Comparison of ENCODE assay signal across 10 mouse cellular contexts in the genomic region with DNA sequence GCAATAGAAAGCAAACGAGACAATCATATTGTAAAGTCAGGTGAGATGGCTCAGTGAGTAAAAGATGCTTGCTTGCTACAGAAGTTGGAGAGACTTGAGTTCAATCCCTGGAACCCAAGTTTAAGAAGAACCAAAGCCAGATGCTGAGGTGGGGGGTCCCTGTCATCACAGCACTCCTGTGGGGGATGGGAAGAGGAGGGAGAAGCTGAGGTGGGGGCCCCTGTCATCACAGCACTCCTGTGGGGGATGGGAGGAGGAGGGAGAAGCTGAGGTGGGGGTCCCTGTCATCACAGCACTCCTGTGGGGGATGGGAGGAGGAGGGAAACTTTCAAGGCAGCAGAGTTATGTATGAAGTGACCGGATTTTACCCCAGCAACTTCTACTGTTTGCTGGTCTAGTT. TPM values are rescaled to one million over a fixed set of nuclear protein-coding genes. Genes with fewer than 3 reads are reported as not detected.
DNase-seq lines count a peak whose midpoint lies in the region; ATAC-seq lines count a peak whose summit lies in the region.
"Had no signal": no experiment of that assay in that cellular context is flagged by ENCODE, and none has a peak within 500 bp of the region (broad histone marks: within the 10 kb centered on the region; RNA-seq: fewer than 3 reads in every experiment).

No protein-coding gene starts in this region.

- no peaks in the 10 kb centered on the region for H3K9me3 ChIP-seq in forebrain, embryonic 10.5 days
- H3K9me3 ChIP-seq in forebrain, embryonic 16.5 days (ENCODE audit: control insufficient read depth, low read length), result no peaks in the 10 kb centered on the region
- H3K9me3 ChIP-seq in kidney, embryonic 15.5 days (replicated peaks), result no peaks in the 10 kb centered on the region
- H3K9me3 ChIP-seq in kidney, embryonic 14.5 days (ENCODE audit: control insufficient read depth, low read length), result no peaks in the 10 kb centered on the region
- no peaks in the 10 kb centered on the region; the same call in 1 of the 2 replicates for H3K9me3 ChIP-seq in forebrain, embryonic 13.5 days (replicated peaks)
- H3K9me3 ChIP-seq in midbrain, embryonic 16.5 days (replicated peaks; ENCODE audit: control insufficient read depth, low read length, poor library complexity, severe bottlenecking), result no peaks in the 10 kb centered on the region
- H3K9me3 ChIP-seq: liver, embryonic 15.5 days had no signal

- H3K36me3 ChIP-seq in forebrain, embryonic 10.5 days (replicated peaks), result no peaks in the 10 kb centered on the region
- H3K36me3 ChIP-seq in forebrain, embryonic 16.5 days (ENCODE audit: control insufficient read depth, insufficient read depth), result no peaks in the 10 kb centered on the region
- no peaks in the 10 kb centered on the region for H3K36me3 ChIP-seq in kidney, embryonic 15.5 days
- H3K36me3 ChIP-seq in kidney, embryonic 14.5 days (ENCODE audit: control insufficient read depth, insufficient read depth, low read length), result no peaks in the 10 kb centered on the region
- H3K36me3 ChIP-seq in forebrain, embryonic 13.5 days (ENCODE audit: poor library complexity, severe bottlenecking), result no peaks in the 10 kb centered on the region
- no peaks in the 10 kb centered on the region for H3K36me3 ChIP-seq in midbrain, embryonic 16.5 days (ENCODE audit: control insufficient read depth, insufficient read depth, low read length)
- H3K36me3 ChIP-seq: liver, embryonic 15.5 days had no signal

- H3K4me2 ChIP-seq in forebrain, embryonic 16.5 days (ENCODE audit: low read length), result no peak overlapping the region; the same call in 1 of the 2 replicates
- peak overlapping the region; percentile 68 for H3K4me2 ChIP-seq in kidney, embryonic 15.5 days
- H3K4me2 ChIP-seq in kidney, embryonic 14.5 days (replicated peaks; ENCODE audit: low read depth, low read length), result no peak overlapping the region
- H3K4me2 ChIP-seq in forebrain, embryonic 13.5 days, result peak overlapping the region; percentile 63; the same call in 1 of the 2 replicates
- H3K4me2 ChIP-seq in midbrain, embryonic 16.5 days (ENCODE audit: low read length), result peak overlapping the region; percentile 63

- 56% methylated on average over 2 of the region's 2 CpGs for WGBS in forebrain, embryonic 10.5 days
- WGBS in forebrain, embryonic 16.5 days, result 62% methylated on average over 2 of the region's 2 CpGs
- 54% methylated on average over 2 of the region's 2 CpGs for WGBS in kidney, embryonic 15.5 days
- WGBS in kidney, embryonic 14.5 days, result 56% methylated on average over 2 of the region's 2 CpGs
- 53% methylated on average over 2 of the region's 2 CpGs for WGBS in forebrain, embryonic 13.5 days
- WGBS in midbrain, embryonic 16.5 days, result 57% methylated on average over 2 of the region's 2 CpGs

- H3K9ac ChIP-seq in forebrain, embryonic 16.5 days (replicated peaks; ENCODE audit: low read depth, low read length), result no peak overlapping the region
- no peak overlapping the region for H3K9ac ChIP-seq in kidney, embryonic 15.5 days
- H3K9ac ChIP-seq in kidney, embryonic 14.5 days (ENCODE audit: low read depth, low read length), result no peak overlapping the region
- H3K9ac ChIP-seq in forebrain, embryonic 13.5 days, result peak overlapping the region; percentile 65; the same call in 1 of the 2 replicates
- peak overlapping the region; percentile 59 for H3K9ac ChIP-seq in midbrain, embryonic 16.5 days (ENCODE audit: low read depth, low read length)
- H3K9ac ChIP-seq: liver, embryonic 15.5 days had no signal

- intact Hi-C loops in gastrocnemius, postnatal 14 days (cut with DNase I; ENCODE audit: low total_unique reads), result no loop called here

- peaks cover 13% of the 10 kb centered on the region for H3K4me1 ChIP-seq in forebrain, embryonic 10.5 days
- H3K4me1 ChIP-seq in forebrain, embryonic 16.5 days (replicated peaks; ENCODE audit: control insufficient read depth, insufficient read depth, low read length), result peaks cover 4% of the 10 kb centered on the region
- peaks cover 10% of the 10 kb centered on the region for H3K4me1 ChIP-seq in kidney, embryonic 15.5 days
- 0 out of 2 replicates have a peak, but pooled peaks cover 5% of the 10 kb centered on the region for H3K4me1 ChIP-seq in kidney, embryonic 14.5 days (ENCODE audit: control insufficient read depth, insufficient read depth, low read length)
- peaks cover 6% of the 10 kb centered on the region; the same call in 1 of the 2 replicates for H3K4me1 ChIP-seq in forebrain, embryonic 13.5 days
- peaks cover 9% of the 10 kb centered on the region for H3K4me1 ChIP-seq in midbrain, embryonic 16.5 days (ENCODE audit: control insufficient read depth, insufficient read depth, low read length)
- H3K4me1 ChIP-seq: liver, embryonic 15.5 days had no signal

- no peak overlapping the region for H3K27ac ChIP-seq in forebrain, embryonic 10.5 days
- no peak overlapping the region for H3K27ac ChIP-seq in forebrain, embryonic 16.5 days (ENCODE audit: low read length)
- H3K27ac ChIP-seq in kidney, embryonic 15.5 days, result no peak overlapping the region
- H3K27ac ChIP-seq in kidney, embryonic 14.5 days (ENCODE audit: low read depth, low read length), result no peak overlapping the region
- H3K27ac ChIP-seq in forebrain, embryonic 13.5 days, result no peak overlapping the region
- H3K27ac ChIP-seq in midbrain, embryonic 16.5 days (ENCODE audit: low read length), result peak overlapping the region; percentile 85
- H3K27ac ChIP-seq: kidney, postnatal 0 days; liver, embryonic 15.5 days had no signal

- H3K27me3 ChIP-seq in forebrain, embryonic 10.5 days (ENCODE audit: poor library complexity, severe bottlenecking), result 0 out of 2 replicates have a peak, but pooled peaks cover 5% of the 10 kb centered on the region
- H3K27me3 ChIP-seq in forebrain, embryonic 16.5 days (replicated peaks; ENCODE audit: control insufficient read depth, insufficient read depth, low read length), result no peaks in the 10 kb centered on the region
- 0 out of 2 replicates have a peak, but pooled peaks cover 3% of the 10 kb centered on the region for H3K27me3 ChIP-seq in kidney, embryonic 15.5 days
- no peaks in the 10 kb centered on the region for H3K27me3 ChIP-seq in kidney, embryonic 14.5 days (ENCODE audit: control insufficient read depth, insufficient read depth, low read length)
- no peaks in the 10 kb centered on the region for H3K27me3 ChIP-seq in forebrain, embryonic 13.5 days
- H3K27me3 ChIP-seq in midbrain, embryonic 16.5 days (ENCODE audit: control insufficient read depth, insufficient read depth, low read depth, low read length), result no peaks in the 10 kb centered on the region

- no peak for DNase-seq in forebrain, embryonic 10.5 days (ENCODE audit: extremely low spot score, low spot score)
- no peak for DNase-seq in gastrocnemius, postnatal 14 days
- DNase-seq in T-cell, adult 2 months (ENCODE audit: low spot score), result no peak

- ATAC-seq in forebrain, embryonic 16.5 days, result no peak
- ATAC-seq in kidney, embryonic 15.5 days (replicated peaks; ENCODE audit: low FRiP score), result no peak
- ATAC-seq in kidney, embryonic 14.5 days (ENCODE audit: low FRiP score, low TSS enrichment), result no peak
- ATAC-seq in forebrain, embryonic 13.5 days, result no peak
- no peak for ATAC-seq in midbrain, embryonic 16.5 days

- peak overlapping the region; percentile 45; the same call in 1 of the 2 replicates for H3K4me3 ChIP-seq in forebrain, embryonic 10.5 days
- no peak overlapping the region for H3K4me3 ChIP-seq in forebrain, embryonic 16.5 days (replicated peaks; ENCODE audit: low read length)
- no peak overlapping the region for H3K4me3 ChIP-seq in kidney, embryonic 15.5 days (replicated peaks)
- no peak overlapping the region for H3K4me3 ChIP-seq in kidney, embryonic 14.5 days (ENCODE audit: low read length)
- H3K4me3 ChIP-seq in forebrain, embryonic 13.5 days, result 0 out of 2 replicates have a peak overlapping the region, but pooled peaks have one; percentile 36
- peak overlapping the region; percentile 35; the same call in 1 of the 2 replicates for H3K4me3 ChIP-seq in midbrain, embryonic 16.5 days (ENCODE audit: low read depth, low read length)
- H3K4me3 ChIP-seq: liver, embryonic 15.5 days had no signal

RNA-seq across cellular contexts. Expression of a gene that starts 15.0 kb away (rescaled TPM):
- polyA plus RNA-seq in forebrain, embryonic 10.5 days (2016; fragmentation: Nextera tagmentation; extraction: Ambion mirVana), result 74.6 and 78.8 TPM in 2 replicates
- 92.9 and 110 TPM in 2 replicates for polyA plus RNA-seq in forebrain, embryonic 16.5 days (2015; fragmentation: Nextera tagmentation; extraction: Ambion mirVana)
- polyA plus RNA-seq in kidney, embryonic 15.5 days (2015; fragmentation: Nextera tagmentation; extraction: Ambion mirVana), result 62.2 and 67.5 TPM in 2 replicates
- 37.7 and 55.9 TPM in 2 replicates for polyA plus RNA-seq in kidney, embryonic 14.5 days (2014; fragmentation: Nextera tagmentation; extraction: Ambion mirVana)
- 100 and 108 TPM in 2 replicates for polyA plus RNA-seq in forebrain, embryonic 13.5 days (2015; fragmentation: Nextera tagmentation; extraction: Ambion mirVana)
- 118 and 130 TPM in 2 replicates for polyA plus RNA-seq in midbrain, embryonic 16.5 days (2015; fragmentation: Nextera tagmentation; extraction: Ambion mirVana)
- total RNA-seq in gastrocnemius, postnatal 14 days (2021), result 10 to 100 TPM; 31.3 to 34.1 TPM

RNA-seq across cellular contexts. Expression of a gene that starts 33.6 kb away (rescaled TPM):
- polyA plus RNA-seq in forebrain, embryonic 10.5 days (2016; fragmentation: Nextera tagmentation; extraction: Ambion mirVana), result 73.7 and 74.4 TPM in 2 replicates
- polyA plus RNA-seq in forebrain, embryonic 16.5 days (2015; fragmentation: Nextera tagmentation; extraction: Ambion mirVana), result 61.2 and 64.0 TPM in 2 replicates
- polyA plus RNA-seq in kidney, embryonic 15.5 days (2015; fragmentation: Nextera tagmentation; extraction: Ambion mirVana), result 66.3 and 68.7 TPM in 2 replicates
- 41.8 and 74.7 TPM in 2 replicates for polyA plus RNA-seq in kidney, embryonic 14.5 days (2014; fragmentation: Nextera tagmentation; extraction: Ambion mirVana)
- polyA plus RNA-seq in forebrain, embryonic 13.5 days (2015; fragmentation: Nextera tagmentation; extraction: Ambion mirVana), result 56.8 and 66.4 TPM in 2 replicates
- 54.0 and 59.3 TPM in 2 replicates for polyA plus RNA-seq in midbrain, embryonic 16.5 days (2015; fragmentation: Nextera tagmentation; extraction: Ambion mirVana)
- 10 to 100 TPM; 15.3 to 15.4 TPM for total RNA-seq in gastrocnemius, postnatal 14 days (2021)

RNA-seq across cellular contexts. Expression of a gene that starts 57.3 kb away (rescaled TPM):
- 29.1 and 29.9 TPM in 2 replicates for polyA plus RNA-seq in forebrain, embryonic 10.5 days (2016; fragmentation: Nextera tagmentation; extraction: Ambion mirVana)
- 23.2 and 30.2 TPM in 2 replicates for polyA plus RNA-seq in forebrain, embryonic 16.5 days (2015; fragmentation: Nextera tagmentation; extraction: Ambion mirVana)
- 56.3 and 57.6 TPM in 2 replicates for polyA plus RNA-seq in kidney, embryonic 15.5 days (2015; fragmentation: Nextera tagmentation; extraction: Ambion mirVana)
- 25.0 and 53.0 TPM in 2 replicates for polyA plus RNA-seq in kidney, embryonic 14.5 days (2014; fragmentation: Nextera tagmentation; extraction: Ambion mirVana)
- 23.3 and 23.6 TPM in 2 replicates for polyA plus RNA-seq in forebrain, embryonic 13.5 days (2015; fragmentation: Nextera tagmentation; extraction: Ambion mirVana)
- 18.7 TPM in 2 replicates for polyA plus RNA-seq in midbrain, embryonic 16.5 days (2015; fragmentation: Nextera tagmentation; extraction: Ambion mirVana)
- total RNA-seq in gastrocnemius, postnatal 14 days (2021), result 10 to 100 TPM; 11.2 to 14.2 TPM

Comparison
In these comparisons a context has a peak if more than half of its experiments do, and no peak if none do; other contexts are left out.
1. H3K4me3 ChIP-seq: peak in forebrain, embryonic 10.5 days (single experiment), forebrain, embryonic 13.5 days (single experiment) and midbrain, embryonic 16.5 days (single experiment); none in forebrain, embryonic 16.5 days (single experiment), kidney, embryonic 15.5 days (single experiment) and kidney, embryonic 14.5 days (single experiment).
2. H3K4me2 ChIP-seq: peak in kidney, embryonic 15.5 days (single experiment), forebrain, embryonic 13.5 days (single experiment) and midbrain, embryonic 16.5 days (single experiment); none in forebrain, embryonic 16.5 days (single experiment) and kidney, embryonic 14.5 days (single experiment).
3. H3K9ac ChIP-seq: peak in forebrain, embryonic 13.5 days (single experiment) and midbrain, embryonic 16.5 days (single experiment); none in forebrain, embryonic 16.5 days (single experiment), kidney, embryonic 15.5 days (single experiment) and kidney, embryonic 14.5 days (single experiment).